Mouse (Mus musculus): Measurements from ENCODE around the gene Ly6g6c.

Gene Ly6g6c

DNA sequence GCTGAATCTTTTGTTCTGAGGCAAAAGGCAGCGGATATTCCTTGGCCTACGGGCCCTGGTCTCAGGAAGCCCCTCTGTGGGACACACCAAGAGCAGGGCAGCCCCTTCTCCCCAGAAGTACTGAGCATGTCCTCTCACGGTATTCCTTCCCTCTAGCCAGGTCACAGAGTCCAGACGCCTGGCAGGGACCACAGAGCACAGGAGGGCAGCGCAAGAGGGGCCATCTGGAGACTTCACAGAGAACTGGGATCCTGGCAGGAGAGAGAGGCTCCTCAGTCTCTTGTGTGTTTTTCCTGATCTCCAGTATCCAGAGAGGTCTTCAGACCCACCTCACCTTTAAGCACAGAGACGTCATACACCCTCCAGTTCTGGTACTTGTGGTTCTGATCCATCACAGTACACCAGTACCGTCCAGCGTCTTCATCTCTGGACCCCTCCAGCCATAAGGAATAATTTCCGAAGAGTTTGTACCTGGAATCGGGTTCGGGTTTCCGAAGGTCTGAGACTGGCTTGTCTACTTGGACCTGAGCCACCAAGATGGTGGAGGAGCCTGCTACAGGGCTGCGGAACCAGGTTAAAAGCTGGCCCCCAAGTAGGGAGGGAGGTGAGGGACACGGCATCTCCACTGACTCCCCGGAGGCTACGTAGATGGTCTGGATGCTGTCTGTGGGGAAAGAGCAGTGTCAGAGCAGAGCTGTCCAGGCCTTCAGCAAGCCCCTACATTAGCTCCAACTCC, 17.8 kb downstream of the Ly6g6c start:
- no peak for DNase-seq (ENCODE audit: low spot score in 2 of 2)

- no peak for DNase-seq (ENCODE audit: low spot score in 2 of 2)
Measured at GRCm38 (mm10) chr17:35083929-35084497, 18.8 kb downstream of the Ly6g6c start.

- no peak for DNase-seq (ENCODE audit: low spot score in 2 of 2)
Measured at GRCm38 (mm10) chr17:35085208-35085865, 20.1 kb downstream of the Ly6g6c start, which contains the start of gene Ly6g6f. Gene Ly6g6f, minus strand, starts transcription at chr17:35085610.

GRCm38 (mm10) chr17:35088151-35088550, 23.0 kb downstream of the Ly6g6c start:
- DNase-seq (ENCODE audit: low spot score in 2 of 2), result no peak

GRCm38 (mm10) chr17:35088825-35089644, 23.8 kb downstream of the Ly6g6c start, which contains the start of gene Abhd16a:
Gene Abhd16a, plus strand, starts transcription at chr17:35089263.
- peak; percentile 92 to 94 for DNase-seq (ENCODE audit: low spot score in 2 of 2)

DNA sequence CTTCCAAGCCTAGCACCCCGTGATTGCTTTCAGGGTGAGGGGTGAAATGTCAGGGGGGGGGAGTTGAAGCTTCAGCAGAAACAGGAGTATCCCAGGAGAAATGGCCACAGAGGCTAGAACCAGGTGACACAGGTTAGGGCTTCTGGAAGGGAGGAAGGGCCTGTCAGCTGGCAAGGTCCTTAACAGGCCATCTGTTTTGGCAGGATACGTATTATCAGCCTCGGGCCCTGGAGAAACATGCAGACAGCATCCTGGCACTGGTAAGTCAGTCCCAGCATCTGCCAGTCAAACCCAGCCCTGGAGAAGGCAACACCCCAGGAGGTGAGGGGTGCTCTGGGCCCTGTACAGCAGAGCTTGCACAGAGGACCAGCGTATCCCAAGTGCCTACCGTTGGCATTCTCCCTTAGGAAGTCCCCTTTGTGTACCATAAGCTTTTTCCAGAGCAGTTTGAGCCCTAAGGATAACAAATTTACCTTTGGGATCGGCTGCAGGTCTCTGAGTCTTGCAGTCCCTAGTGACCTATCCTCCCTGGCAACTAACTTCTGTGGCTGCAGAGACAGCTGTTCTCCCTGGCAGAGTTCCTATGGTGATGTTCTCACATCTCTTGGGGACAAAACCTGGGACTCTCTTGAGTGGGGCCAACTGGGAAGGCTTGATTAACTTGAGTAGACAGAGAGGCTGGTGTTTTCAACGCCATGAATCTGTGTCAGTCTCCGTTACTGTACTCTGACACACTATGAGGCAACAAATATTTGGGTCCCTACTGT, 25.2 kb downstream of the Ly6g6c start:
- no peak for DNase-seq (ENCODE audit: low spot score in 2 of 2)

- no peak for DNase-seq (ENCODE audit: low spot score in 2 of 2)
Measured at GRCm38 (mm10) chr17:35092403-35093198, 27.4 kb downstream of the Ly6g6c start.

GRCm38 (mm10) chr17:35094475-35095365, 29.5 kb downstream of the Ly6g6c start:
- no peak for DNase-seq (ENCODE audit: low spot score in 2 of 2)

GRCm38 (mm10) chr17:35096597-35096996, 31.4 kb downstream of the Ly6g6c start:
- DNase-seq (ENCODE audit: low spot score in 2 of 2), result no peak

GRCm38 (mm10) chr17:35097164-35097655, 32.0 kb downstream of the Ly6g6c start:
- no peak for DNase-seq (ENCODE audit: low spot score in 2 of 2)

GRCm38 (mm10) chr17:35100196-35100765, 35.1 kb downstream of the Ly6g6c start:
- DNase-seq (ENCODE audit: low spot score in 2 of 2), result no peak

DNA sequence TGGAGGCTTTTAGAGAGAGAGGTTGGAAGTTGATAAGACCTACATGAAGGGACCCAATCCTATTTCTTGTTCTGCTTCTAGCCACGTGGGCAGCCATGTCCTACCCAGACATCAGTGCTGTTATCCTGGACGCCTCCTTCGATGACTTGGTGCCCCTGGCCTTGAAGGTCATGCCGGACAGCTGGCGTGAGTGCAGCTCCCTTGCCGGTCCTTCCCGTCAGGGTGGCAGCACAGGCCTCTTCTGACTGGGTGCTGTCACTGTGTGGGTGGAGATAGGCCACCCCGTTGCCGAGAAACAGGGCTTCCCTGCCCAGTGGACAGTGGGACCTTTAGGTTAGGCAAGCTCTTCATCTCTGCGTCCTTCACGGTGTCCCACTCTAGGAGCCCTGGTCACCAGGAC, 36.0 kb downstream of the Ly6g6c start:
- DNase-seq (ENCODE audit: low spot score in 2 of 2), result no peak

DNA sequence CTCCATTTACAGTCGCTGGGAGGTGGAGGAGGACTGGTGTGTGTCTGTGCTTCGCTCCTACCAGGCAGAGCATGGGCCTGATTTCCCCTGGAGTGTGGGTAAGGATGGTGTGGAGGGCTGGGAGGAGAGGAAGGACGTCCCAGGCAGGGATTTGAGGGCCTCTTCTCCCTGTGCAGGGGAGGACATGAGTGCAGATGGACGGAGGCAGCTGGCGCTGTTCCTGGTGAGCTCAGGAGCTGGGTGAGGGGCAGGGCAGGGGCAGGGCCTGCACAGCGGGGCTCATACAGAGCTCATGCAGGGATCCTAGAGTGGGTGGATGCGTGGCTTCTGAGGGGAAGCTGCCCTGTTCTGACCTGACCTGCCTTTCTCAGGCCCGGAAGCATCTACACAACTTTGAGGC, 37.1 kb downstream of the Ly6g6c start:
- no peak for DNase-seq (ENCODE audit: low spot score in 2 of 2)

DNA sequence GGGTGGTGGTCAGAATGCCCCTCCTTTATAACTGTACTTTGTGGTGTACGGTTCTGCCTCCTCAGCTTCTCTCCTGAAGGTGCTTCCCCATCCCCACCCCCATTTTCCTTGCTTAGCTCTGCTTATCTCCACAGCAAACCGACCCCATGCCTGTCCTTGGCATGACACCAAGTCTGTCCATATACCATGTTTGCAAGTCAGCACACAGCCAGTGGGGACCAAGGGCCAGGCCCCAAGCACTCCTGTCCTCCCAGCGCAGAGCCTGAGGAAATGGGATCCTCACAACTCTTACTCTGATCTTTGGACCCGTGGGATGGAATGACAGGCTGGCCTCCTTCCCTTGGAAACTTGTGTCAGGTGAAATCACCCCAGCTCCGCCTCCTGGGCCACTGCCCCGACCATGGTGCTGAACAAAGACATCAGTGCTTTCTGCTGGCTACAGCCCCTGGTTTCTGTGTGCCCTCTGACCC, 38.1 kb downstream of the Ly6g6c start:
- no peak for DNase-seq (ENCODE audit: low spot score in 2 of 2)

- no peak for DNase-seq (ENCODE audit: low spot score in 2 of 2)
Measured at GRCm38 (mm10) chr17:35104079-35104478, 38.9 kb downstream of the Ly6g6c start.

DNA sequence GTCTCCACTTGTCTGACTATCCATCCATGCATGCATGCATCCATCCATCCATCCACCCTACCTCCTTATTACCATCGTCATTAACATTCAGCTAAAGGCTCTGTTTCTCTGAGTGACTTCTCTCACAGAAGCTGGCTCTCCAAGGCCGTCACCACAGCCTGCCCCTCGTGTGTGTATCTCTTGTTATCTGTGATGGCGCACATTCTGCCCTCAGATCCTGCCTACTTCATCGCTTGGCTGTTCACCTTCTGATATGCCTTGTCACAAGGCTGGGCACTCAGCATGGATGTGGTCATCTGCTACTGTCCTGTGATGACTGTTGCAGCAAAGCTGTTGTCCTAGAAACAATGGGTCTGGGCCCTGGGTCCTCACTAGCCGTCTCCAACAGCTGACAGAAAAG, 39.6 kb downstream of the Ly6g6c start:
- DNase-seq (ENCODE audit: low spot score in 2 of 2), result no peak

DNA sequence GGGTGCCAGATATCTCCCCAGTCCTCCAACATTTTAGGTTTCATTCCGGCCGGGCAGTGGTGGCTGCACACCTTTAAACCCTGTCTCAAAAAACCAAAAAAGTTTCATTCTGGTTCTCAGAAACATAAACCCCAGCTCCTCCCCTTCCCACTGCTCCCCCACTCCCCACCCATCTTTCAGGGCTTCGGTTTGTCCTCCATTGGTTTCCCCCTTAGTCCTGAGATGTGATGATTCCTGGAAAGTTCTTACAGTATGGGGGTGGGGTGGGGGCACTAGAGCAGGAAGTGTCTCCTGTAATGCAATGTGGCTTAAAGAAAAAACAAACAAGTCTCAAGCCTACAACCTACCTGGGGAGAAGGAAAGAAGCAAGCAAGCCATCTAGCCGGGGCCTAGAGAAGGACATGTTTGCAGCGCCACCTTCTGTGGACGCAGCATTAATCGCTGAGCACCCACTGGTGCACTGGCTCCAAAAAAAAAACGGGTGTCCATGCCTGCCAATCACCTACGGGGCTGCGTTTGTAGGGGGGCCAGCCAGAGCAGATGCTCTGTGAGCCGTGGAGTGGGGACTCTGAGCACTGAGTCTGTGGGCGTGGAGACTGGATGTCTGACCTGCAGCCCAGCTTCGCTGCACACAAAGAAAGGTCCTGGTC, 40.7 kb downstream of the Ly6g6c start:
- DNase-seq (ENCODE audit: low spot score in 2 of 2), result no peak

DNA sequence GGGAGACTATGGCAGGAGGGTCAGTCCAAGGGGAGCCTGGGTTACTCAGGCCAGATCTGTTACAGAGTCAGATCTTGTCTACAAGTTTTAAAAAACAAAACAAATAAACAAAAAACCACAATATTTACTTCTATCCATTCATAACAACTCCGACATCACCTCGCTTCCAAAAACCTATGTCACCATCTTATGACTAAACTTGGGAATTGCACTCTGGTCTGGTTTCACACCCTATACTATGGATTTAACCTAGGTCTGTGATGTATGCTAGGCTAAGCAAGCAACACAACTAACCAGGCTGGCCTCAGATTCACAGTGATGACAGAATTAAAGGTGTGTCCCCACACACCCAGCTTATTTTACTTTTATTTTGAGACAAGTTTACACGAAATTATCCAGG, 41.3 kb downstream of the Ly6g6c start:
- no peak for DNase-seq (ENCODE audit: low spot score in 2 of 2)

Measured in natural killer cell, adult 2 months (primary cell).